Mouse (Mus musculus) liver, embryonic 16.5 days (tissue): ENCODE data around the gene Scd3. TPM values are rescaled to one million over a fixed set of nuclear protein-coding genes. Genes with fewer than 3 reads are reported as not detected.

Experiments
- ATAC-seq: fragments of 200-750 bp; cut with Nextera tagmentation; 2 replicates; pipeline ENCODE4 v1.8.0; 2017; ENCODE audit warnings: low read depth, mild to moderate bottlenecking, moderate number of reproducible peaks, moderate library complexity
- H3K27ac ChIP-seq: fragments of 300-500 bp; sonication (generic); 2 replicates; pipeline ENCODE4 v1.5.1; 2014; ENCODE audit warnings: mild to moderate bottlenecking, low read length
- H3K27me3 ChIP-seq: fragments of 300-500 bp; sonication (generic); 2 replicates; pipeline ENCODE4 v1.6.1; 2014; ENCODE audit warnings: low read depth, low read length, mixed read lengths; ENCODE audit not compliant: control insufficient read depth, insufficient read depth
- H3K36me3 ChIP-seq: fragments of 300-500 bp; sonication (generic); 2 replicates; pipeline ENCODE4 v1.6.1; 2014; ENCODE audit warnings: mild to moderate bottlenecking; ENCODE audit not compliant: control insufficient read depth, insufficient read depth
- H3K4me1 ChIP-seq: fragments of 300-500 bp; sonication (generic); 2 replicates; pipeline ENCODE4 v1.6.1; 2014; ENCODE audit warnings: low read depth, low read length, mixed read lengths; ENCODE audit not compliant: control insufficient read depth
- H3K4me2 ChIP-seq: fragments of 300-500 bp; sonication (generic); 2 replicates; pipeline ENCODE4 v1.6.1; 2014; ENCODE audit warnings: low read depth, low read length, mixed read lengths
- H3K4me3 ChIP-seq: fragments of 300-500 bp; sonication (generic); 2 replicates; pipeline ENCODE4 v1.5.1; 2014; ENCODE audit warnings: low read depth, mild to moderate bottlenecking, low read length
- H3K9ac ChIP-seq: fragments of 300-500 bp; sonication (generic); 2 replicates; pipeline ENCODE4 v1.6.1; 2014; ENCODE audit warnings: low read depth, low read length
- H3K9me3 ChIP-seq: fragments of 300-500 bp; sonication (generic); replicated peaks from 2 replicates; pipeline ENCODE4 v1.6.1; 2016; ENCODE audit warnings: low read length; ENCODE audit not compliant: control insufficient read depth
- WGBS: fragments of 180-500 bp; shearing (Covaris S2); extraction: QIAGEN DNeasy Blood & Tissue Kit; methylation state at CpG from one replicate; pipeline ENCODE4 v1.1.7; 2014; ENCODE audit not compliant: insufficient replicate concordance; 5-methylcytosine and 5-hydroxymethylcytosine counted together
- polyA plus RNA-seq: library from polyadenylated mRNA; unstranded; fragments of >200 nt; fragmentation: Nextera tagmentation; extraction: Ambion mirVana; gene quantifications from 2 replicates; pipeline ENCODE4 v1.2.1, GENCODE M21; 2015

Gene Scd3
- polyA plus RNA-seq, 1 experiment from 2014 or later = not detected

- 70% methylated on average over 4 of the region's 4 CpGs for WGBS
- Histone ChIP-seq H3K9ac (no peak overlapping the region), H3K4me1 (no peaks in the 10 kb centered on the region)
Measured at GRCm38 (mm10) chr19:44189056-44189455, 14.0 kb upstream of the Scd3 start.

GRCm38 (mm10) chr19:44192342-44192741, 10.7 kb upstream of the Scd3 start, which contains the start of gene Pkd2l1:
Pkd2l1 (minus strand) TSS chr19:44192442.
- Histone ChIP-seq H3K4me3 (no peak within 1 kb of the TSS), H3K9ac (no peak within 1 kb of the TSS), H3K4me2 (no peak within 1 kb of the TSS), H3K4me1 (no peaks in the 10 kb centered on the region), H3K36me3 (no peaks in the 10 kb centered on the region), H3K9me3 (no peaks in the 10 kb centered on the region), H3K27ac (no peak within 1 kb of the TSS), H3K27me3 (no peaks in the 10 kb centered on the region)
- no peak for ATAC-seq
- WGBS = 15% methylated on average over 3 of the region's 3 CpGs

More at GRCm38 (mm10) chr19:44189056-44189455, 14.0 kb upstream of the Scd3 start:
- H3K27ac ChIP-seq = no peak overlapping the region
- H3K36me3 ChIP-seq = no peaks in the 10 kb centered on the region
- no peak for ATAC-seq
- no peak overlapping the region for H3K4me3 ChIP-seq
- no peak overlapping the region for H3K4me2 ChIP-seq
- no peaks in the 10 kb centered on the region for H3K27me3 ChIP-seq
- H3K9me3 ChIP-seq = no peaks in the 10 kb centered on the region

GRCm38 (mm10) chr19:44193906-44194305, 9.2 kb upstream of the Scd3 start:
- WGBS = 65% methylated on average over 7 of the region's 7 CpGs
- Histone ChIP-seq H3K4me3 (no peak overlapping the region), H3K9me3 (no peaks in the 10 kb centered on the region), H3K27ac (no peak overlapping the region), H3K4me1 (no peaks in the 10 kb centered on the region), H3K4me2 (no peak overlapping the region), H3K36me3 (no peaks in the 10 kb centered on the region), H3K9ac (no peak overlapping the region), H3K27me3 (no peaks in the 10 kb centered on the region)
- no peak for ATAC-seq

- WGBS = 17% methylated on average over 7 of the region's 7 CpGs
- Histone ChIP-seq H3K27ac (no peak overlapping the region), H3K9me3 (no peaks in the 10 kb centered on the region), H3K36me3 (no peaks in the 10 kb centered on the region), H3K4me2 (no peak overlapping the region), H3K4me3 (no peak overlapping the region), H3K27me3 (no peaks in the 10 kb centered on the region), H3K9ac (no peak overlapping the region), H3K4me1 (no peaks in the 10 kb centered on the region)
- no peak for ATAC-seq
Measured at GRCm38 (mm10) chr19:44195138-44195537, 7.9 kb upstream of the Scd3 start.

GRCm38 (mm10) chr19:44197053-44197852, 5.8 kb upstream of the Scd3 start:
- no peak overlapping the region for H3K27ac ChIP-seq
- H3K4me3 ChIP-seq = no peak overlapping the region
- H3K4me2 ChIP-seq = no peak overlapping the region
- WGBS = 22% methylated on average over 10 of the region's 10 CpGs
- no peaks in the 10 kb centered on the region for H3K9me3 ChIP-seq
- no peaks in the 10 kb centered on the region for H3K36me3 ChIP-seq
- no peak overlapping the region for H3K9ac ChIP-seq
- H3K27me3 ChIP-seq = no peaks in the 10 kb centered on the region
- ATAC-seq = no peak
- no peaks in the 10 kb centered on the region for H3K4me1 ChIP-seq

GRCm38 (mm10) chr19:44198494-44198893, 4.6 kb upstream of the Scd3 start:
- Histone ChIP-seq H3K27ac (no peak overlapping the region), H3K9me3 (no peaks in the 10 kb centered on the region), H3K4me2 (no peak overlapping the region), H3K4me3 (no peak overlapping the region), H3K36me3 (no peaks in the 10 kb centered on the region), H3K9ac (no peak overlapping the region), H3K27me3 (no peaks in the 10 kb centered on the region), H3K4me1 (no peaks in the 10 kb centered on the region)
- no peak for ATAC-seq
- WGBS = 72% methylated on average over 6 of the region's 6 CpGs

- no peaks in the 10 kb centered on the region for H3K9me3 ChIP-seq
- H3K27me3 ChIP-seq = no peaks in the 10 kb centered on the region
- H3K4me2 ChIP-seq = no peak overlapping the region
- ATAC-seq = no peak
- 63% methylated on average over 2 of the region's 2 CpGs for WGBS
- no peak overlapping the region for H3K4me3 ChIP-seq
- no peaks in the 10 kb centered on the region for H3K4me1 ChIP-seq
- no peaks in the 10 kb centered on the region for H3K36me3 ChIP-seq
- no peak overlapping the region for H3K27ac ChIP-seq
- H3K9ac ChIP-seq = no peak overlapping the region
Measured at GRCm38 (mm10) chr19:44198964-44199363, 4.1 kb upstream of the Scd3 start.

GRCm38 (mm10) chr19:44207079-44207478, 4.0 kb downstream of the Scd3 start:
- no peak overlapping the region for H3K27ac ChIP-seq
- no peaks in the 10 kb centered on the region for H3K36me3 ChIP-seq
- H3K4me3 ChIP-seq = no peak overlapping the region
- H3K4me1 ChIP-seq = no peaks in the 10 kb centered on the region
- H3K9me3 ChIP-seq = no peaks in the 10 kb centered on the region
- no peak for ATAC-seq
- no peaks in the 10 kb centered on the region for H3K27me3 ChIP-seq
- no peak overlapping the region for H3K9ac ChIP-seq
- no peak overlapping the region for H3K4me2 ChIP-seq
- 30% methylated on average over 2 of the region's 2 CpGs for WGBS

- Histone ChIP-seq H3K4me1 (no peaks in the 10 kb centered on the region), H3K27me3 (no peaks in the 10 kb centered on the region; the same call in 1 of the 2 replicates), H3K4me2 (no peak overlapping the region), H3K9me3 (no peaks in the 10 kb centered on the region), H3K27ac (no peak overlapping the region), H3K4me3 (no peak overlapping the region), H3K9ac (no peak overlapping the region), H3K36me3 (no peaks in the 10 kb centered on the region)
- WGBS = 55% methylated on average over 12 of the region's 12 CpGs
- no peak for ATAC-seq
Measured at GRCm38 (mm10) chr19:44215255-44215654, 12.2 kb downstream of the Scd3 start.
